Mouse (Mus musculus) urinary bladder, postnatal 4 days (tissue): Measurements from ENCODE around the gene Sept9.

Source experiments
- DNase-seq, 2 experiments: peaks; one replicate each; pipeline ENCODE4 v3.0.0; 2021 to 2022; ENCODE audit warnings: low spot score in 2 of 2

The Sept9 gene

GRCm38 (mm10) chr11:117176304-117176703 is 23.2 kb upstream of the Sept9 start:
- peak in 1 of 2 experiments; percentile 73 for DNase-seq

- no peak for DNase-seq
These were observed 22.6 kb upstream of the Sept9 start for GRCm38 (mm10) chr11:117176900-117177299.

- peak; percentile 85 to 94 for DNase-seq
These were observed 22.0 kb upstream of the Sept9 start for GRCm38 (mm10) chr11:117177303-117177979.

GRCm38 (mm10) chr11:117179902-117180301 is 19.6 kb upstream of the Sept9 start:
- DNase-seq: no peak

GRCm38 (mm10) chr11:117182808-117183207 is 16.7 kb upstream of the Sept9 start:
- DNase-seq: no peak

GRCm38 (mm10) chr11:117183299-117183698 is 16.2 kb upstream of the Sept9 start:
- no peak for DNase-seq

GRCm38 (mm10) chr11:117183841-117184240 is 15.6 kb upstream of the Sept9 start:
- DNase-seq: no peak

GRCm38 (mm10) chr11:117185076-117185933 is 14.2 kb upstream of the Sept9 start:
- DNase-seq: no peak

GRCm38 (mm10) chr11:117191524-117191923 is 7.9 kb upstream of the Sept9 start:
- DNase-seq: no peak

- no peak for DNase-seq
These were observed 5.0 kb upstream of the Sept9 start for GRCm38 (mm10) chr11:117194475-117194937.

- DNase-seq: no peak
These were observed 3.8 kb upstream of the Sept9 start for GRCm38 (mm10) chr11:117195616-117196015.

GRCm38 (mm10) chr11:117196681-117197080 is 2.8 kb upstream of the Sept9 start:
- DNase-seq: no peak

GRCm38 (mm10) chr11:117198122-117198521 is 1.3 kb upstream of the Sept9 start:
- DNase-seq: no peak

- no peak for DNase-seq
These were observed 2.4 kb downstream of the Sept9 start for GRCm38 (mm10) chr11:117201846-117202245.

- no peak for DNase-seq
These were observed 5.1 kb downstream of the Sept9 start for GRCm38 (mm10) chr11:117204606-117205005.

GRCm38 (mm10) chr11:117205042-117205441 is 5.6 kb downstream of the Sept9 start:
- no peak for DNase-seq

GRCm38 (mm10) chr11:117205447-117205846 is 6.0 kb downstream of the Sept9 start:
- no peak for DNase-seq

GRCm38 (mm10) chr11:117207436-117207835 is 8.0 kb downstream of the Sept9 start:
- no peak for DNase-seq

- DNase-seq: no peak
These were observed 8.8 kb downstream of the Sept9 start for GRCm38 (mm10) chr11:117208151-117208673.

- DNase-seq: no peak
These were observed 17.3 kb downstream of the Sept9 start for GRCm38 (mm10) chr11:117216713-117217112.

GRCm38 (mm10) chr11:117218070-117218469 is 18.6 kb downstream of the Sept9 start:
- DNase-seq: no peak

- no peak for DNase-seq
These were observed 19.0 kb downstream of the Sept9 start for GRCm38 (mm10) chr11:117218498-117218897.

- DNase-seq: no peak
These were observed 21.3 kb downstream of the Sept9 start for GRCm38 (mm10) chr11:117220777-117221176.
